Mouse (Mus musculus) hindbrain, embryonic 14.5 days (tissue): ENCODE results near the gene Wwox. TPM values are rescaled to one million over a fixed set of nuclear protein-coding genes. Genes with fewer than 3 reads are reported as not detected.

ENCODE experiments used
- ATAC-seq: fragments of 200-750 bp; cut with Nextera tagmentation; 2 replicates; pipeline ENCODE4 v1.8.0; 2017; ENCODE audit warnings: moderate number of reproducible peaks, mild to moderate bottlenecking, moderate TSS enrichment, moderate library complexity; ENCODE audit not compliant: low FRiP score
- DNase-seq: peaks from one replicate; pipeline ENCODE4 v3.0.0-alpha.2; 2015; ENCODE audit warnings: low spot score
- H3K27ac ChIP-seq: fragments of 300-500 bp; sonication (generic); 2 replicates; pipeline ENCODE4 v1.5.1; 2014; ENCODE audit warnings: mild to moderate bottlenecking, moderate library complexity
- H3K27me3 ChIP-seq: fragments of 300-500 bp; sonication (generic); 2 replicates; pipeline ENCODE4 v1.6.1; 2014; ENCODE audit warnings: mild to moderate bottlenecking, low read length, mixed read lengths; ENCODE audit not compliant: control insufficient read depth, insufficient read depth
- H3K36me3 ChIP-seq: fragments of 300-500 bp; sonication (generic); replicated peaks from 2 replicates; pipeline ENCODE4 v1.6.1; 2014; ENCODE audit not compliant: control insufficient read depth, insufficient read depth
- H3K4me1 ChIP-seq: fragments of 300-500 bp; sonication (generic); replicated peaks from 2 replicates; pipeline ENCODE4 v1.6.1; 2014; ENCODE audit warnings: antibody characterized with exemption, low read length, mixed read lengths; ENCODE audit not compliant: control insufficient read depth, insufficient read depth
- H3K4me2 ChIP-seq: fragments of 300-500 bp; sonication (generic); replicated peaks from 2 replicates; pipeline ENCODE4 v1.6.1; 2014; ENCODE audit warnings: mild to moderate bottlenecking, moderate library complexity
- H3K4me3 ChIP-seq: fragments of 300-500 bp; sonication (generic); replicated peaks from 2 replicates; pipeline ENCODE4 v1.5.1; 2014; ENCODE audit warnings: mild to moderate bottlenecking, low read length
- H3K9ac ChIP-seq: fragments of 300-500 bp; sonication (generic); 2 replicates; pipeline ENCODE4 v1.6.1; 2014
- H3K9me3 ChIP-seq: fragments of 300-500 bp; sonication (generic); 2 replicates; pipeline ENCODE4 v1.6.1; 2016; ENCODE audit warnings: low read length; ENCODE audit not compliant: control insufficient read depth
- WGBS: fragments of 180-500 bp; shearing (Covaris S2); extraction: QIAGEN DNeasy Blood & Tissue Kit; methylation state at CpG from one replicate; pipeline ENCODE4 v1.1.7; 2014; 5-methylcytosine and 5-hydroxymethylcytosine counted together
- polyA plus RNA-seq: library from polyadenylated mRNA; unstranded; fragments of >200 nt; fragmentation: Nextera tagmentation; extraction: Ambion mirVana; gene quantifications from 2 replicates; pipeline ENCODE4 v1.2.1, GENCODE M21; 2014

Gene Wwox
- polyA plus RNA-seq, 1 experiment from 2014 or later = 12.7 TPM

DNA sequence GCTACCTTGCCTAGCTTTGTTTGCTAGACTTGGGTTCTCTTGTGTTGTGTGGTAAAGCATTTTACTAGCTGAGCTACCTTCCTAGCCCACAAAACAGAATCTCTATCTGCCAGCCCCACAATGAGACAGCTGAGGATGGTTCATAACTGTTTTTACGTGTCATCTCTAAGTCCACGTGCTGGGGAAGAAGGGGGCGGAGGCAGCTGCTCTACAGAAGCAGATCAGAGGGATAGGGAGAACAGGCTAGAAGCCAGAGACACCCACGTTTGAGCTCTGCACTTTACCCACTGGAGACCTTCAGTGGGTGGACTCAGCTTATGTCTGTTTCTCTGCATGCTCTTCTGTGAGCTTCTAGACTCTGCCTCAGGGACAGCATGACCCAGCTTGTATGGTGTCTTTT, 17.9 kb upstream of the Wwox start:
- ATAC-seq = no peak
- Histone ChIP-seq H3K36me3 (no peaks in the 10 kb centered on the region), H3K4me2 (no peak overlapping the region), H3K4me3 (no peak overlapping the region), H3K27me3 (no peaks in the 10 kb centered on the region), H3K4me1 (no peaks in the 10 kb centered on the region), H3K27ac (no peak overlapping the region), H3K9me3 (no peaks in the 10 kb centered on the region), H3K9ac (no peak overlapping the region)
- WGBS = 87% methylated on average over 4 of the region's 4 CpGs
- DNase-seq = no peak

GRCm38 (mm10) chr8:114438236-114438635, 1.2 kb upstream of the Wwox start:
- Histone ChIP-seq H3K27me3 (no peaks in the 10 kb centered on the region), H3K4me3 (no peak overlapping the region), H3K9ac (no peak overlapping the region), H3K9me3 (no peaks in the 10 kb centered on the region), H3K4me1 (peaks cover 11% of the 10 kb centered on the region), H3K27ac (no peak overlapping the region), H3K36me3 (no peaks in the 10 kb centered on the region), H3K4me2 (no peak overlapping the region)
- 9% methylated on average over 6 of the region's 6 CpGs for WGBS
- ATAC-seq (no peak), DNase-seq (peak; percentile 89)

GRCm38 (mm10) chr8:114440205-114440589, 742 bp downstream of the Wwox start:
- no peaks in the 10 kb centered on the region for H3K36me3 ChIP-seq
- WGBS = 24% methylated on average over 5 of the region's 5 CpGs
- H3K27me3 ChIP-seq = no peaks in the 10 kb centered on the region
- H3K27ac ChIP-seq = peak overlapping the region; percentile 66; the same call in 1 of the 2 replicates
- peak overlapping the region; percentile 88 for H3K4me2 ChIP-seq
- ATAC-seq (no peak), DNase-seq (no peak)
- H3K9me3 ChIP-seq = no peaks in the 10 kb centered on the region
- peak overlapping the region; percentile 60 for H3K9ac ChIP-seq
- H3K4me1 ChIP-seq = peaks cover 11% of the 10 kb centered on the region
- peak overlapping the region; percentile 68 for H3K4me3 ChIP-seq

DNA sequence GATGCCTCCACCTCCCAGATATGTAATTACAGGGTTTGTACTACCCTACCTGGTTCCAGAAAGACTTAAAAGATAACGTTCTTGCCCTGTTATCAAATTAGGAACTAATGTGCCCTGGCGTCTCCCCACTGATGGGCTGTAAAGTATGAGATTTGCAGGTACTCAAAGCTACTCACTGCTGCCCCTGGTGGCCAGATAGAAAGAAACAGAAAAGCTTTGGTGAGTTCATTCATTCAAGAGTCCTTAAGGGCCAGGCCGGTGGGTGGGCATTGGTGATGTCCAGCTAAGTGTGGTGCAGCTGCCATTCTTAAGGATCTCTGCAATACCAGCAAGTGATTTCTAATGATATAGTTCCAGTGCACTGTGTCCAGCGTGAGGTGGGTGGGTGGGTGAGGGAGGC, 2.2 kb downstream of the Wwox start:
- no peak for DNase-seq
- Histone ChIP-seq H3K27me3 (no peaks in the 10 kb centered on the region), H3K4me1 (peaks cover 11% of the 10 kb centered on the region), H3K4me3 (no peak overlapping the region), H3K4me2 (no peak overlapping the region), H3K9me3 (no peaks in the 10 kb centered on the region), H3K27ac (no peak overlapping the region), H3K9ac (no peak overlapping the region), H3K36me3 (no peaks in the 10 kb centered on the region)
- ATAC-seq = no peak
- 93% methylated on average over 4 of the region's 4 CpGs for WGBS

- no peak overlapping the region for H3K4me2 ChIP-seq
- no peaks in the 10 kb centered on the region for H3K9me3 ChIP-seq
- H3K4me3 ChIP-seq = no peak overlapping the region
- no peak overlapping the region for H3K27ac ChIP-seq
- H3K4me1 ChIP-seq = no peaks in the 10 kb centered on the region
- H3K9ac ChIP-seq = no peak overlapping the region
- WGBS = 88% methylated on average over 7 of the region's 7 CpGs
- no peaks in the 10 kb centered on the region for H3K27me3 ChIP-seq
- ATAC-seq (no peak), DNase-seq (no peak)
- no peaks in the 10 kb centered on the region for H3K36me3 ChIP-seq
These were observed 7.4 kb downstream of the Wwox start for GRCm38 (mm10) chr8:114446884-114447283.

DNA sequence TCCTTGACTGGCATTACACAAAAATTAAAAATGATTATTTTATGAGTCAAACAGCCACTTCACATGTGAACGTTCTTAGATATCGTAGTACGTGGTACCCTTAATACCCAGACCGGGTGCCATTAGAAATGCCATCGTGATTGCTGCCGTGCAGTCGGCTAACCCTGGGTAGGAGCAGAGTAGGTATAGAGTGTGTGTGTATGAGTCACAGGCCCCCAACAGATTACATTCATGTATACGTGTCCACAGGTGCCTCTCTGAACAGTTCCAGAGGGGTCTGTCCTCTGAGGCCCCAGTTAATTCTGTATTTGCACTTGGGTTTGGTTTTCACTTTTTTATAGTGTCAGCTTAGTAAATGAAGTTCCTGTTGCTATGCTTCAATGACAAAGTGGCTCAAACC, 12.8 kb downstream of the Wwox start:
- H3K36me3 ChIP-seq = no peaks in the 10 kb centered on the region
- peaks cover 4% of the 10 kb centered on the region for H3K4me1 ChIP-seq
- no peak overlapping the region for H3K27ac ChIP-seq
- DNase-seq (no peak), ATAC-seq (no peak)
- 90% methylated on average over 8 of the region's 8 CpGs for WGBS
- H3K4me2 ChIP-seq = no peak overlapping the region
- H3K27me3 ChIP-seq = no peaks in the 10 kb centered on the region
- no peaks in the 10 kb centered on the region for H3K9me3 ChIP-seq
- no peak overlapping the region for H3K9ac ChIP-seq
- no peak overlapping the region for H3K4me3 ChIP-seq

- H3K4me2 ChIP-seq = peak overlapping the region; percentile 43
- H3K4me3 ChIP-seq = no peak overlapping the region
- ATAC-seq (peak; percentile 43; the same call in 1 of the 2 replicates), DNase-seq (peak; percentile 93)
- H3K4me1 ChIP-seq = peaks cover 4% of the 10 kb centered on the region
- peak overlapping the region; percentile 71 for H3K27ac ChIP-seq
- peak overlapping the region; percentile 46; the same call in 1 of the 2 replicates for H3K9ac ChIP-seq
- 5% methylated on average over 9 of the region's 9 CpGs for WGBS
- no peaks in the 10 kb centered on the region for H3K27me3 ChIP-seq
- H3K9me3 ChIP-seq = no peaks in the 10 kb centered on the region
- H3K36me3 ChIP-seq = no peaks in the 10 kb centered on the region
These were observed 13.3 kb downstream of the Wwox start for GRCm38 (mm10) chr8:114452781-114453221.

DNA sequence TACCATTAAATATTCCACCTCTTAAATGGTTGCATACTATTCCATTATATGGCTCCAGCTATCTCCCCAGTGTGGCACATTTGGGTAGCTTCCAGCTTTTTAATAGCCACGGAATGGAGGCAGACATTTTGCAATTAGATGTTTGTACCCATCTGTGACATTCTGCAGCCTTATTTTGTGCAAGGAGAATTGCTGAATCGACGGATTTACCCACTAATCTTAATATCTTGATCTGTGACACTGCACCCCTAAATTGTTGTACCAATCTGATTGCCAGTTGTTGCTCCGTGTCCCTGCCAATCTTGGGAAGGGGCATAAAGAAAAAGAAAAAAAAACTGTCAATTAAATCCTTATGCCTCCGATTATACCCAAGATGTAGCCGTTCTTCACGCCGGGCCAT, 15.8 kb downstream of the Wwox start:
- WGBS = 81% methylated on average over 8 of the region's 8 CpGs

DNA sequence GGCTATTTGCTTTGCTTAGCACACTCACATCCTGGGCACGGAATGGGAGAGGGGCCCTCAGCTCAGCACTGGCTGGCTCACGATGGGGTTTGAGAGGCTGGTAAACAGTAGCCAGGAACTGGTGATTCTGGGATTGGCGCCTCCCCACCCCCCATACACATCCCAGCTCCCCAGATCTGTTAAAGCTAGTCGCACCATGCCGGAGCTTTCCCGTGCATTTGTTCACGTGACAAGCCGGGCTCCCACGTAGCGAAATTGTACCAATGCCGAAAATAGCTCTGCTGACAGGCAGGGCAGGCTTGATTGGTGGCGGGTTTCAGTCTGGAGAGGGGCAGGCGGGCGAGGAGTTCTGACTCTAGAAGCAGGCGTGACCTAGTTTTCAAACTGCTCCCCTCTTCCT, 16.5 kb downstream of the Wwox start:
- Histone ChIP-seq H3K27ac (no peak overlapping the region), H3K4me2 (no peak overlapping the region), H3K36me3 (no peaks in the 10 kb centered on the region), H3K9me3 (no peaks in the 10 kb centered on the region), H3K4me3 (no peak overlapping the region), H3K4me1 (peaks cover 4% of the 10 kb centered on the region), H3K9ac (no peak overlapping the region), H3K27me3 (no peaks in the 10 kb centered on the region)
- DNase-seq (no peak), ATAC-seq (no peak)
- WGBS = 77% methylated on average over 15 of the region's 15 CpGs

More for the DNA sequence above, 15.8 kb downstream of the Wwox start:
- no peak overlapping the region for H3K9ac ChIP-seq
- no peaks in the 10 kb centered on the region for H3K9me3 ChIP-seq
- no peak overlapping the region for H3K27ac ChIP-seq
- H3K36me3 ChIP-seq = no peaks in the 10 kb centered on the region
- DNase-seq (no peak), ATAC-seq (no peak)
- no peak overlapping the region for H3K4me3 ChIP-seq
- peaks cover 4% of the 10 kb centered on the region for H3K4me1 ChIP-seq
- no peak overlapping the region for H3K4me2 ChIP-seq
- H3K27me3 ChIP-seq = no peaks in the 10 kb centered on the region

- no peaks in the 10 kb centered on the region for H3K9me3 ChIP-seq
- 67% methylated on average over 25 of the region's 25 CpGs for WGBS
- no peaks in the 10 kb centered on the region for H3K27me3 ChIP-seq
- DNase-seq (no peak), ATAC-seq (no peak)
- H3K36me3 ChIP-seq = no peaks in the 10 kb centered on the region
- no peak overlapping the region for H3K27ac ChIP-seq
- no peak overlapping the region for H3K4me3 ChIP-seq
- no peak overlapping the region for H3K4me2 ChIP-seq
- no peak overlapping the region for H3K9ac ChIP-seq
- H3K4me1 ChIP-seq = peaks cover 11% of the 10 kb centered on the region
These were observed 18.8 kb downstream of the Wwox start for GRCm38 (mm10) chr8:114458113-114458784.
